Mouse (Mus musculus) cerebellum, adult 2 months (tissue): Measurements from ENCODE around the gene Fbxo39. TPM values are rescaled to one million over a fixed set of nuclear protein-coding genes. Genes with fewer than 3 reads are reported as not detected.

Experiments
- DNase-seq, 2 experiments: peaks; one replicate each; pipeline ENCODE4 v3.0.0; 2021
- H3K27ac ChIP-seq: fragments of 200-500 bp; 2 replicates; pipeline ENCODE4 v1.5.1; 2012; ENCODE audit warnings: low read length, control low read depth, inconsistent platforms; ENCODE audit not compliant: insufficient read depth
- H3K27me3 ChIP-seq: fragments of 200-500 bp; 2 replicates; pipeline ENCODE4 v1.6.1; 2012; ENCODE audit warnings: inconsistent platforms, mild to moderate bottlenecking, low read length, moderate library complexity; ENCODE audit not compliant: control insufficient read depth, insufficient read depth
- H3K4me1 ChIP-seq: fragments of 200-500 bp; 2 replicates; pipeline ENCODE4 v1.6.1; 2011; ENCODE audit warnings: low read length; ENCODE audit not compliant: control insufficient read depth, insufficient read depth
- H3K4me3 ChIP-seq: fragments of 200-500 bp; replicated peaks from 2 replicates; pipeline ENCODE3; 2011; ENCODE audit warnings: mild to moderate bottlenecking, low read depth, low read length, control low read depth; ENCODE audit not compliant: insufficient read depth
- CTCF ChIP-seq: fragments of 200-500 bp; IDR thresholded peaks from 2 replicates; pipeline ENCODE4 v1.5.1; 2011; ENCODE audit warnings: low read depth, mild to moderate bottlenecking, control low read depth, low read length, moderate library complexity, borderline replicate concordance; ENCODE audit not compliant: insufficient read depth
- POLR2A ChIP-seq: fragments of 200-500 bp; IDR thresholded peaks from 2 replicates; pipeline ENCODE4 v1.6.1; 2011; ENCODE audit warnings: low read length, control low read depth, borderline replicate concordance; ENCODE audit not compliant: insufficient read depth
- WGBS: fragments of 180-500 bp; shearing (Covaris S2); methylation state at CpG from one replicate; pipeline ENCODE4 v1.1.7; 2018; 5-methylcytosine and 5-hydroxymethylcytosine counted together
- polyA plus RNA-seq: library from polyadenylated mRNA; depleted of rRNA; stranded (reverse); fragments of >200 nt; gene quantifications from 2 replicates; pipeline ENCODE4 v1.2.3, GENCODE M21; 2012; rRNA removed

Gene Fbxo39
- polyA plus RNA-seq: not detected in 2 replicates

GRCm38 (mm10) chr11:72314151-72314895 is at the start of gene Fbxo39:
Gene Fbxo39, plus strand, starts transcription at chr11:72314444.
- 13% methylated on average over 41 of the region's 42 CpGs for WGBS
- no peaks in the 10 kb centered on the region for H3K4me1 ChIP-seq
- H3K4me3 ChIP-seq: no peak within 1 kb of the TSS
- no peak for DNase-seq
- no peak for TF ChIP-seq POLR2A
- no peaks in the 10 kb centered on the region for H3K27me3 ChIP-seq
- no peak within 1 kb of the TSS for H3K27ac ChIP-seq

- no peak overlapping the region for H3K27ac ChIP-seq
- H3K4me1 ChIP-seq: 0 out of 2 replicates have a peak, but pooled peaks cover 4% of the 10 kb centered on the region
- DNase-seq: peak; percentile 19 to 31
- H3K27me3 ChIP-seq: peaks cover 2% of the 10 kb centered on the region; the same call in 1 of the 2 replicates
- no peak for TF ChIP-seq CTCF
- no peak for TF ChIP-seq POLR2A
- no peak overlapping the region for H3K4me3 ChIP-seq
- 18% methylated on average over 11 of the region's 11 CpGs for WGBS
These were observed 48.8 kb upstream of the Fbxo39 start for GRCm38 (mm10) chr11:72265483-72265882.

- TF ChIP-seq POLR2A (no peak), CTCF (peak; percentile 39; the same call in 1 of the 2 replicates)
- 1% methylated on average over 46 of the region's 46 CpGs for WGBS
- peak; percentile 33 to 36 for DNase-seq
- Histone ChIP-seq H3K27me3 (peaks cover 2% of the 10 kb centered on the region; the same call in 1 of the 2 replicates), H3K27ac (no peak overlapping the region), H3K4me1 (0 out of 2 replicates have a peak, but pooled peaks cover 4% of the 10 kb centered on the region), H3K4me3 (peak overlapping the region; percentile 5)
These were observed 47.9 kb upstream of the Fbxo39 start for GRCm38 (mm10) chr11:72266207-72266959.

DNA sequence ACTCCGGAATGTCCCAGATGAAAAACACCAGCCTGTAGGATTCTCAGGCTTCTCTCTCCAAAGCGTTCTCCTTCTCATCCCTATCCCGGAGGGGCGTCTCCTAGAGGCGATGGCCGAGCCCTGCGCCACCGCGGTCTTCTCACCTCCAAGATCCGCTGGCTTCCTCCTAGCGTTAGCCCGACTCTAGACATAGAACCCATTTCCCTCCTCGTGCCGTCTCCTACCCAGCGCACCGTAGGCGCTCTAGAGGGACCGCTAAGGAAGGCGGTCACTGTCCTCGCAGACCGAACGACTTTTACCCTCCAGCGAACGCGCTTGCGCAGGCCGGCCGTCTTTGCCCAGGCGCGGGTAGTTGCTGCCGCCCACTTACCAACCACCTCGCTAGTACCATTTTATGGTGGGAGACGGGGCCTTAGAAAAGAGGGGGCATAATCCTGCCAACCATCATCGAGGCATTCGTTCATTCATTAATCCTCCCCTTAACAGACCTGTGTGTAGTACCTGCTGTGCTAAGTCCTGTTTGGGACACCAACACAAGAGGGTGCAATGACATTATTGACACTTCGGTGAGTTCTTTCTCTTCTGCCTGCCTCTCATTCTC is 47.2 kb upstream of the Fbxo39 start, which contains the start of gene Slc13a5:
Gene Slc13a5 (minus strand): TSS at position 263 of the 601 bp plus-strand sequence.
- Histone ChIP-seq H3K27me3 (peaks cover 2% of the 10 kb centered on the region; the same call in 1 of the 2 replicates), H3K4me1 (0 out of 2 replicates have a peak, but pooled peaks cover 4% of the 10 kb centered on the region), H3K27ac (no peak within 1 kb of the TSS), H3K4me3 (peak within 1 kb of the TSS; percentile 5)
- no peak for DNase-seq
- WGBS: 5% methylated on average over 36 of the region's 36 CpGs
- TF ChIP-seq CTCF (no peak), POLR2A (no peak)

DNA sequence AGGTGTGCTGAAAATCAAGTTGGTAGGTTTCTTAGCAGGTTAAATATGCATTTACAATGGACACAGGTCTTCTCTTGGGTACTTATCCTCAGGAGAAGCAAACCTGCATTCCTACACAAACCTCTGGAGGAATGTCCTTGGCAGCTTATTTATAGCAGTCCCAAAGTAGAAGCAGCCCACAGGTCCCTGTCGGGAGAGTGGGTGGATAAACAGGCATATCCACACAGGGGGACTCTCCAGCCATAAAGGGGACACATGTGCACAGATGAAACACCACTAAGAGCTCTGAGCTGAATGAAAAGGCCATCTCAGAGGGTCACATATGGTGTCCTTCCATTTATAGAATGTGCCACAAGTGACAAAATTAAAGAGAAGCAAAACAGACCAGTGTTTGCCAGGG is 42.5 kb upstream of the Fbxo39 start:
- 61% methylated on average over 1 of the region's 1 CpGs for WGBS
- no peak overlapping the region for H3K27ac ChIP-seq
- TF ChIP-seq CTCF (no peak), POLR2A (no peak)
- no peaks in the 10 kb centered on the region for H3K27me3 ChIP-seq
- 0 out of 2 replicates have a peak, but pooled peaks cover 2% of the 10 kb centered on the region for H3K4me1 ChIP-seq
- H3K4me3 ChIP-seq: no peak overlapping the region
- no peak for DNase-seq

DNA sequence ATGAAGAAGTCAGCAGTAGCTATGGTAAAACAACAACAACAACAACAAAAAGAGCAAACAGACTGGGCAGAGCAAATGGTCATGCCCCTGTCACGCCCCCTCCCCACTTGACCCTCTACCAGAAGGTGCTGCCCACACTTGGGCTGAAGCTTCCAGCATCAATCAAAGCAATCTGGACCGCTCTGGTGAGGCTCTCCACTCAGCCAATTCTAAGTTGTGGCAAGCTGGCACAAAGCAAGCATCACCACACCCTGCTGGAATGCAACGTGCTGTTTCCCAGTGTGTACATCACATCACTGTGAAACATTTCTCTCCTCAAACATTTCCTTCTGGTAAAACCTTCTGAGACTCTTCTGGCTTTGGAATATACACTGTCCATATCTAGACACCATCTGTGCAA is 40.9 kb upstream of the Fbxo39 start:
- 32% methylated on average over 3 of the region's 3 CpGs for WGBS
- no peak for DNase-seq
- H3K27me3 ChIP-seq: no peaks in the 10 kb centered on the region

DNA sequence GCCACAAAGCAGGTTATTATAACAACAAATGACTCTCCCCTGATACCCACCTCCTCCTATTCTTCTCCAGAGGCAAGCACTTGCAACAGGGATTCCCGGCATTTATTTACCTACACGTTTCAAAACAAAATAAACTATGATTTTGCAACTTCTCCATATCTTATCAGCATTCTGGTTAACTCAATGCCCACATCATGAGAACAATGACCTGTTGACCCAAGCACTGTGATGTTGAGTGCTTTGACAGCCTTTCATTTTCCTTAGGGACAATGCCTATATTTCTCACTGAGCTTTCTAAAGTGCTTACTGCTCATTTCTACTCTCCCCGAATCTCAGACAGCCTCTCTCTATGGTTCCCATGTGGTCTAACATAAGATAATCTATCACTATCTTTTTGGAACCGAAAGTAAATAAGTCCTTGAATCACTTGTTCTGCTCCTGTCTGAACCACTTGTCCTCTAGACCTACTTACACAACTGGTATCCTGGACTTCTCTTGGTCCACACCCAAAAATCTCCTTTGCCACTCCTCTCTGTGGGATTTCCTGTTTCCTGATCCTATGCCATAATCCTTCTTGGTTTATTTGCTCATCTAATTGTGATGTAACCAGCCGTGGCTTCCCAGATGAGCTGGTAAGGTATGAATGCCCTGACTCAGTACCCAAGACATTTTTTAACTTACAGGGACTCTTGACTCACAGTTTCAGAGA is 32.9 kb upstream of the Fbxo39 start:
- H3K27ac ChIP-seq: no peak overlapping the region
- no peak overlapping the region for H3K4me3 ChIP-seq
- WGBS: 85% methylated on average over 5 of the region's 5 CpGs
- no peaks in the 10 kb centered on the region for H3K4me1 ChIP-seq
- no peak for TF ChIP-seq CTCF
- TF ChIP-seq POLR2A: no peak
- no peaks in the 10 kb centered on the region for H3K27me3 ChIP-seq
- no peak for DNase-seq

More for the DNA sequence above, 40.9 kb upstream of the Fbxo39 start:
- Histone ChIP-seq H3K4me1 (no peaks in the 10 kb centered on the region), H3K4me3 (no peak overlapping the region), H3K27ac (no peak overlapping the region)
- TF ChIP-seq POLR2A (no peak), CTCF (no peak)
